Comparison of ENCODE assay signal across 8 mouse cellular contexts in genomic region chr4:106839964-106840611, GRCm38 (mm10). TPM values are rescaled to one million over a fixed set of nuclear protein-coding genes. Genes with fewer than 3 reads are reported as not detected.
DNase-seq lines count a peak whose midpoint lies in the region; ATAC-seq lines count a peak whose summit lies in the region.

No protein-coding gene starts in this region.

- H3K4me2 ChIP-seq in intestine, embryonic 15.5 days (replicated peaks): peak overlapping the region; percentile 97

- no peaks in the 10 kb centered on the region for H3K36me3 ChIP-seq in intestine, embryonic 15.5 days
- no peaks in the 10 kb centered on the region for H3K36me3 ChIP-seq in midbrain, embryonic 10.5 days

- H3K9me3 ChIP-seq in intestine, embryonic 15.5 days: no peaks in the 10 kb centered on the region
- H3K9me3 ChIP-seq in midbrain, embryonic 10.5 days (replicated peaks): no peaks in the 10 kb centered on the region

- under 1% methylated on average over 28 of the region's 51 CpGs for WGBS in intestine, embryonic 15.5 days
- WGBS in midbrain, embryonic 10.5 days: 1% methylated on average over 35 of the region's 51 CpGs

- H3K4me1 ChIP-seq in intestine, embryonic 15.5 days (replicated peaks): peaks cover 32% of the 10 kb centered on the region
- H3K4me1 ChIP-seq in midbrain, embryonic 10.5 days: peaks cover 71% of the 10 kb centered on the region

- peak overlapping the region; percentile 59 for H3K4me3 ChIP-seq in intestine, embryonic 15.5 days (replicated peaks)
- H3K4me3 ChIP-seq in midbrain, embryonic 10.5 days: peak overlapping the region; percentile 69

- DNase-seq in gastrocnemius, postnatal 14 days: peak; percentile 92
- peak; percentile 89 to 90 for DNase-seq in left cerebral cortex, postnatal 25 days (ENCODE audit: low spot score in 2 of 2)
- DNase-seq in midbrain, embryonic 10.5 days (ENCODE audit: low spot score): peak; percentile 95
- peak; percentile 97 for DNase-seq in right cerebral cortex, postnatal 4 days
- peak; percentile 93 for DNase-seq in yolk sac, embryonic 10.5 days (ENCODE audit: low spot score)

- peak overlapping the region; percentile 79 for H3K9ac ChIP-seq in intestine, embryonic 15.5 days

- peak; percentile 25 for ATAC-seq in activated CD4-positive, CD25-positive, alpha-beta regulatory T cell, adult 4 months
- peak; percentile 33; the same call in 1 of the 2 replicates for ATAC-seq in common myeloid progenitor, adult 5-6 weeks (replicated peaks; ENCODE audit: low read depth, poor library complexity, severe bottlenecking)
- peak; percentile 72 for ATAC-seq in intestine, embryonic 15.5 days

- no peaks in the 10 kb centered on the region for H3K27me3 ChIP-seq in intestine, embryonic 15.5 days (replicated peaks)
- peaks cover 17% of the 10 kb centered on the region for H3K27me3 ChIP-seq in midbrain, embryonic 10.5 days (ENCODE audit: low read depth, poor library complexity, severe bottlenecking)

- H3K27ac ChIP-seq in intestine, embryonic 15.5 days: peak overlapping the region; percentile 96
- H3K27ac ChIP-seq in midbrain, embryonic 10.5 days (replicated peaks): peak overlapping the region; percentile 98

- intact Hi-C loops in gastrocnemius, postnatal 14 days (cut with DNase I; ENCODE audit: low total_unique reads): loop anchor here (2.0 to 10.0 kb wide), 3 partner anchors 151 to 322 kb away; no protein-coding TSS in a partner anchor
- intact Hi-C loops in left cerebral cortex, postnatal 25 days (cut with DNase I): loop anchor here (1.0 to 5.0 kb wide), 6 partner anchors 70 to 337 kb away; partner anchors contain the start of genes Ssbp3, Tceanc2 and Tmem59

RNA-seq across cellular contexts. Expression of gene Acot11, which starts 35.3 kb away (rescaled TPM):
- 1 to 10 TPM; 6.1 to 9.0 TPM for polyA plus RNA-seq in activated CD4-positive, CD25-positive, alpha-beta regulatory T cell, adult 4 months (2017; shearing (Covaris generic))
- 2.0 and 3.4 TPM in 2 replicates for total RNA-seq in common myeloid progenitor, adult 5-6 weeks (2017)
- total RNA-seq in gastrocnemius, postnatal 14 days (2021): 10 to 100 TPM in 1 of 2 experiments, 1 to 10 TPM in 1; 8.4 to 15.9 TPM
- 12.2 and 14.1 TPM in 2 replicates for polyA plus RNA-seq in intestine, embryonic 15.5 days (2015; fragmentation: Nextera tagmentation; extraction: Ambion mirVana)
- total RNA-seq in left cerebral cortex, postnatal 25 days (2021): 10 to 100 TPM; 39.1 to 53.0 TPM
- polyA plus RNA-seq in midbrain, embryonic 10.5 days (2016; fragmentation: Nextera tagmentation; extraction: Ambion mirVana): 2.0 and 2.2 TPM in 2 replicates

Comparison
In these comparisons a context has a peak if more than half of its experiments do, and no peak if none do; other contexts are left out.
1. Peak in every context shown above with its lines: DNase-seq, ATAC-seq, H3K4me3 ChIP-seq and H3K27ac ChIP-seq.